Mouse (Mus musculus) midbrain, embryonic 14.5 days (tissue): ENCODE data around the gene Cideb. TPM values are rescaled to one million over a fixed set of nuclear protein-coding genes. Genes with fewer than 3 reads are reported as not detected.
A peak's percentile ranks its signal among the peaks of the same experiment; 100 is the strongest.
"Not testable (repeated sequence)": the region's sequence is repeated elsewhere in the genome, so short reads cannot be mapped to it uniquely, and the experiment has no call there.

Experiments used
- ATAC-seq: fragments of 200-750 bp; cut with Nextera tagmentation; 2 replicates; pipeline ENCODE4 v1.8.0; 2017; ENCODE audit warnings: moderate number of reproducible peaks, moderate library complexity; ENCODE audit not compliant: low FRiP score, low TSS enrichment
- DNase-seq: peaks from one replicate; pipeline ENCODE4 v3.0.0-alpha.2; 2015
- H3K27ac ChIP-seq: fragments of 300-500 bp; sonication (generic); replicated peaks from 2 replicates; pipeline ENCODE4 v1.5.1; 2014; ENCODE audit warnings: mild to moderate bottlenecking, low read depth, low read length, moderate library complexity
- H3K27me3 ChIP-seq: fragments of 300-500 bp; sonication (generic); 2 replicates; pipeline ENCODE4 v1.6.1; 2014; ENCODE audit warnings: low read length, control low read depth, mixed read lengths; ENCODE audit not compliant: control insufficient read depth, insufficient read depth
- H3K36me3 ChIP-seq: fragments of 300-500 bp; sonication (generic); 2 replicates; pipeline ENCODE4 v1.6.1; 2014; ENCODE audit warnings: low read length, control low read depth; ENCODE audit not compliant: control insufficient read depth, insufficient read depth
- H3K4me1 ChIP-seq: fragments of 300-500 bp; sonication (generic); 2 replicates; pipeline ENCODE4 v1.6.1; 2014; ENCODE audit warnings: mild to moderate bottlenecking, antibody characterized with exemption, low read length, control low read depth; ENCODE audit not compliant: control insufficient read depth, insufficient read depth
- H3K4me2 ChIP-seq: fragments of 300-500 bp; sonication (generic); 2 replicates; pipeline ENCODE4 v1.6.1; 2014; ENCODE audit warnings: mild to moderate bottlenecking, low read length, moderate library complexity
- H3K4me3 ChIP-seq: fragments of 300-500 bp; sonication (generic); replicated peaks from 2 replicates; pipeline ENCODE4 v1.5.1; 2014; ENCODE audit warnings: low read depth, low read length
- H3K9ac ChIP-seq: fragments of 300-500 bp; sonication (generic); replicated peaks from 2 replicates; pipeline ENCODE4 v1.6.1; 2014; ENCODE audit warnings: mild to moderate bottlenecking, low read length, moderate library complexity
- H3K9me3 ChIP-seq: fragments of 300-500 bp; sonication (generic); 2 replicates; pipeline ENCODE4 v1.6.1; 2016; ENCODE audit warnings: low read length, control low read depth, mixed read lengths; ENCODE audit not compliant: control insufficient read depth
- WGBS: fragments of 180-500 bp; shearing (Covaris S2); extraction: QIAGEN DNeasy Blood & Tissue Kit; methylation state at CpG from one replicate; pipeline ENCODE4 v1.1.7; 2014; 5-methylcytosine and 5-hydroxymethylcytosine counted together
- polyA plus RNA-seq: library from polyadenylated mRNA; unstranded; fragments of >200 nt; fragmentation: Nextera tagmentation; extraction: Ambion mirVana; gene quantifications from 2 replicates; pipeline ENCODE4 v1.2.1, GENCODE M21; 2014

The Cideb gene
- polyA plus RNA-seq, 1 experiment from 2014 or later, result 0.18 TPM

DNA sequence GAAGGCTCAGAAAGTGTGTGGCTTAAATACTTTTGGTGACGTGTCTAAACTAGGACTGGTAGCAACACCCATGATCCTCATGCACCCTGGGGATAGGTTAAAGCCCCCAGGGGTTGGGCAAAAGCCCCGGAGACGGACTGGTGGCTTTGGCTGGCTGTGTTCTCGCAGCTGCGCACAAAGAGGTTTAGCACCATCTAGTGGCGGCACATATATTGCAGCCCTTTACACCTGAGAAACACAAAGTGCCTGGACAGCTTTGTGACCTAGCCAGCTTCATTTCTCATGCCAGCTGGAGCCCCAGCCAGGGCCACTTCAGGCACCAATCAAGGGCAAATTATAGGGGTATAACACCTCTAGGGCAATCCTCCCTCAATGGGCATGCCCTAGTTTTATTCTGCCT, 1.9 kb upstream of the Cideb start:
- Histone ChIP-seq H3K36me3 (peaks cover 13% of the 10 kb centered on the region), H3K4me2 (peak overlapping the region; percentile 32), H3K27me3 (peaks cover 37% of the 10 kb centered on the region)
- WGBS, result 2% methylated on average over 5 of the region's 6 CpGs
- not testable (repeated sequence) for H3K4me3 ChIP-seq, H3K4me1 ChIP-seq, H3K27ac ChIP-seq, H3K9ac ChIP-seq, H3K9me3 ChIP-seq, ATAC-seq
- peak; percentile 90 for DNase-seq

- WGBS, result 85% methylated on average over 6 of the region's 6 CpGs
- Histone ChIP-seq H3K27ac (no peak overlapping the region), H3K9ac (no peak overlapping the region), H3K4me2 (no peak overlapping the region), H3K4me1 (peaks cover 8% of the 10 kb centered on the region; the same call in 1 of the 2 replicates), H3K9me3 (no peaks in the 10 kb centered on the region), H3K27me3 (peaks cover 14% of the 10 kb centered on the region), H3K36me3 (peaks cover 39% of the 10 kb centered on the region), H3K4me3 (no peak overlapping the region)
- DNase-seq (no peak), ATAC-seq (no peak)
Observed at GRCm38 (mm10) chr14:55757566-55757965, 692 bp downstream of the Cideb start.

DNA sequence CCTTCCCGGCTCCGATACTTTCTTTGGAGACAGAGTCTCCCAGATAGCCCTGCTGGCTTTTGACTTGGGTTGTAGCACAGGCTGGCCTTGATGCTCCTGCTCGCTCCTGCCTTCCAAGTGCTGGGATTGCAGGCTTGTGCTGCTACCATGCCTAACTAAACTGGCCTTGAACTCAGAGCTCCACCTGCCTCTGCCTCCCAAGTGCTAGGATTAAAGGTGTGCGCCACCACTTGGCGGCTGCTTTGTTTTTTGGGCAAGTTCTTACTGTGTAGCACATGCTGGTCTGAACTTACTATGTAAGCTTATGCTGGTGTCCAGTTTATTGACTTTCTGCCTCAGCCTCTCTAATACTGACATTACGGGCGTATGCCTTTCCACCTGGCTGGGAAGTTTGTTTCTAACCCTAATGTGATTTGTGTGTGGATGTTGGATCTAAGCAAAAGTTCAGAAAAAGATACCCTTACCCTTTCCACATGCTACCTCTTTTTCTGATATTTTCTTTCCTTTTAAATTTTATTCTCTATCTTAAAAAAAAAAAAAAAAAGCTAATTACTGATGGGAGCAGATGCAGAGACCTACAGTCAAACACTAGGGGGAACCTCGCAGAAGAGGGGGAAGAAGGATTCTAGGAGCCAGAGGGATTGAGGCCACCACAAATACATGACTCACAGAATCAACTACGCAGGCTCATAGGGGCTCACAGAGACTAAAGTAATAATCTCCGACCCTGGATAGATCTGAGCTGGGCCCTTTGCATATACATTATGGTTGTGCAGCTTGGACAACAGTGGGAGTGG, 11.0 kb downstream of the Cideb start:
- H3K4me1 ChIP-seq, result peaks cover 18% of the 10 kb centered on the region

DNA sequence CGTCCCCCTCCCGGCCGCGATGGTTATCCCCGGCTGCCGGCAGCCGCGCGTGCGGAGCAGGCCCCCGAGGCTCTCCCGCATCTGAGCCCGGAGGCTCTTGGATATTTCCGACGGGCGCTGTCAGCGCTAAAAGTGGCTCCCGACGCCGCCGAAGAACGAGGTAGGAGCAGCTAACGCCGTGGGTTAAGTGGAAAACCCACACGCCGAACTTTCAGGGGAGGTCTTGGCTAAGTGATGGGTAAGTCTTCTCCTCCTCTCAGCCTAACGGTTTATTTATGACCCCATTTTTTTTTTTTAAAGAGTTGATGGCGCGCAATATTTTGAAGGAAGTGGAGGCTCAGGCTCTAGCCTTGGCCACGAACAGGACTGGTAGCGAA, 12.4 kb downstream of the Cideb start:
- DNase-seq (no peak), ATAC-seq (no peak)
- peak overlapping the region; percentile 71 for H3K9ac ChIP-seq
- H3K27ac ChIP-seq, result peak overlapping the region; percentile 32; the same call in 1 of the 2 replicates
- peaks cover 18% of the 10 kb centered on the region for H3K4me1 ChIP-seq
- H3K9me3 ChIP-seq, result no peaks in the 10 kb centered on the region
- no peaks in the 10 kb centered on the region for H3K27me3 ChIP-seq
- under 1% methylated on average over 31 of the region's 31 CpGs for WGBS
- peak overlapping the region; percentile 85 for H3K4me3 ChIP-seq
- H3K4me2 ChIP-seq, result peak overlapping the region; percentile 90
- H3K36me3 ChIP-seq, result peaks cover 30% of the 10 kb centered on the region

More for the DNA sequence above, 11.0 kb downstream of the Cideb start:
- H3K27me3 ChIP-seq, result no peaks in the 10 kb centered on the region
- DNase-seq, result no peak
- H3K9me3 ChIP-seq, result no peaks in the 10 kb centered on the region
- no peak overlapping the region for H3K4me3 ChIP-seq
- ATAC-seq, result no peak
- H3K36me3 ChIP-seq, result peaks cover 39% of the 10 kb centered on the region
- no peak overlapping the region for H3K27ac ChIP-seq
- WGBS, result 91% methylated on average over 10 of the region's 10 CpGs
- H3K4me2 ChIP-seq, result peak overlapping the region; percentile 90
- H3K9ac ChIP-seq, result no peak overlapping the region

DNA sequence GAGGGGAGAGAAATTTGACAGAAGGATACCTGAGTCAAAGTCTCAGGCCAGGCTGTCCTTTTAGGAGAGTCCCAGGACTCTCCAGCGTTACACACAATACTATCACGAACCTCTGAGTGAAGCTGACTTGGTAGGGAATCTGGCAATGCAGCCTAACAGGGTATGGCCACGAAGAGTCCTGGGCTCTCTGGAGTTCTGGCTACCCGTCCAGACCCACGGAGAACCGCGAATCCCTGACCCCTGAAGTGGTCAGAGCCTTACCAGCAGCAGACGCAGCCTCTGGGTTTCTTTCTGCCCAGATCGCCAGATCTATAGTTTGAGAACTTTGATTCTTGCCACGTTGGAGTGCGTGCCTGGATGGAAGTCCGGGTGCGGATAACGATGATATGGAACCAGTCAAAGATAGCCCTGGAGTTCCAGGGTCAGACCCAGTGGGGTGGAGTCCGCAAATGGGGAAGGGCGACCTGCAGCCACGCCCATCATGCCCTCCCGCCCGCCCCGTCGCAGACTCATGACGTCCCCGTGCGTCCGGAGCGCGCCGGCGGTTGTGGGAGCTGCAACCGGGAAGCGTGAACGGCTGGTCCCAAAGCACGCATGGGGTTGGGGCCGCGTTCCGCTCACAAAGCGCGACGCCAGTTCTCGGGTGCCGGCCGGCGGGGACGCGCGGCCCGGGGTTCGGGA, 12.9 kb downstream of the Cideb start, which contains the start of the genes Dhrs1 and Nop9:
Dhrs1 (minus strand) TSS at position 511 of the 681 bp plus-strand sequence.
Nop9 (plus strand) TSS at position 514 of the 681 bp plus-strand sequence.
- H3K4me3 ChIP-seq, result peak within 1 kb of the TSS; percentile 85
- DNase-seq (peak; percentile 91), ATAC-seq (peak; percentile 87)
- peak within 1 kb of the TSS; percentile 90 for H3K4me2 ChIP-seq
- no peaks in the 10 kb centered on the region for H3K9me3 ChIP-seq
- H3K27me3 ChIP-seq, result no peaks in the 10 kb centered on the region
- H3K9ac ChIP-seq, result peak within 1 kb of the TSS; percentile 71
- WGBS, result 1% methylated on average over 48 of the region's 48 CpGs
- peaks cover 27% of the 10 kb centered on the region for H3K36me3 ChIP-seq
- peaks cover 18% of the 10 kb centered on the region for H3K4me1 ChIP-seq
- H3K27ac ChIP-seq, result peak within 1 kb of the TSS; percentile 32; the same call in 1 of the 2 replicates

DNA sequence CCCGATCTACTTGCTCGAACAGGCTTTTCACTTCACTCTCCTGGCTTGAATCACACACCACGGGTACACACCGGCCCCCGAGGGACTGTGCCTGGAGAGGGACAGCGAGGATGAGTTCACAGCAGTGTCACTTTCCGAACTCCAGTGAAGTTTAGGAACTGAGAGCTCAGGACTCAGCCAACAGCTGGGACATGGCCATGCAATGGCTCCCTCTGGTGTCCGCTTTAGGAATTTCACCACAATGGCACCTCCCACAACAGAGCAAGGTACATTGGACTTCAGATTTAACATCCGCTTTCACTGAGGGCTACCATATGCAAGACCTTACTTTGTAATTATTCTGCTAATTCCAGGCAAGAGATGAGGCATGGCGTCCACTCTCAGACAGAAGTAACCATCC, 14.5 kb downstream of the Cideb start:
- Histone ChIP-seq H3K9me3 (no peaks in the 10 kb centered on the region), H3K4me1 (peaks cover 18% of the 10 kb centered on the region), H3K27me3 (no peaks in the 10 kb centered on the region), H3K36me3 (peaks cover 30% of the 10 kb centered on the region), H3K9ac (no peak overlapping the region; the same call in 1 of the 2 replicates), H3K27ac (no peak overlapping the region), H3K4me3 (no peak overlapping the region), H3K4me2 (peak overlapping the region; percentile 28)
- ATAC-seq (peak; percentile 59), DNase-seq (peak; percentile 89)
- WGBS, result 24% methylated on average over 10 of the region's 10 CpGs

GRCm38 (mm10) chr14:55737086-55737687, 21.1 kb downstream of the Cideb start:
- no peaks in the 10 kb centered on the region for H3K27me3 ChIP-seq
- no peaks in the 10 kb centered on the region for H3K4me1 ChIP-seq
- DNase-seq, result no peak
- no peaks in the 10 kb centered on the region for H3K9me3 ChIP-seq
- no peak overlapping the region for H3K4me3 ChIP-seq
- no peak overlapping the region for H3K9ac ChIP-seq
- peaks cover 28% of the 10 kb centered on the region for H3K36me3 ChIP-seq
- H3K27ac ChIP-seq, result no peak overlapping the region
- H3K4me2 ChIP-seq, result no peak overlapping the region
- no peak for ATAC-seq
- WGBS, result 87% methylated on average over 9 of the region's 9 CpGs

- no peak for DNase-seq
- no peaks in the 10 kb centered on the region for H3K4me1 ChIP-seq
- no peaks in the 10 kb centered on the region for H3K9me3 ChIP-seq
- no peak overlapping the region for H3K4me3 ChIP-seq
- H3K27me3 ChIP-seq, result no peaks in the 10 kb centered on the region
- 88% methylated on average over 4 of the region's 4 CpGs for WGBS
- no peak overlapping the region for H3K27ac ChIP-seq
- no peak overlapping the region for H3K9ac ChIP-seq
- H3K36me3 ChIP-seq, result peaks cover 23% of the 10 kb centered on the region
- no peak overlapping the region for H3K4me2 ChIP-seq
- no peak for ATAC-seq
Observed at GRCm38 (mm10) chr14:55735758-55736157, 22.5 kb downstream of the Cideb start.
